Mouse (Mus musculus): ENCODE data around the gene Fn3k.

DNA sequence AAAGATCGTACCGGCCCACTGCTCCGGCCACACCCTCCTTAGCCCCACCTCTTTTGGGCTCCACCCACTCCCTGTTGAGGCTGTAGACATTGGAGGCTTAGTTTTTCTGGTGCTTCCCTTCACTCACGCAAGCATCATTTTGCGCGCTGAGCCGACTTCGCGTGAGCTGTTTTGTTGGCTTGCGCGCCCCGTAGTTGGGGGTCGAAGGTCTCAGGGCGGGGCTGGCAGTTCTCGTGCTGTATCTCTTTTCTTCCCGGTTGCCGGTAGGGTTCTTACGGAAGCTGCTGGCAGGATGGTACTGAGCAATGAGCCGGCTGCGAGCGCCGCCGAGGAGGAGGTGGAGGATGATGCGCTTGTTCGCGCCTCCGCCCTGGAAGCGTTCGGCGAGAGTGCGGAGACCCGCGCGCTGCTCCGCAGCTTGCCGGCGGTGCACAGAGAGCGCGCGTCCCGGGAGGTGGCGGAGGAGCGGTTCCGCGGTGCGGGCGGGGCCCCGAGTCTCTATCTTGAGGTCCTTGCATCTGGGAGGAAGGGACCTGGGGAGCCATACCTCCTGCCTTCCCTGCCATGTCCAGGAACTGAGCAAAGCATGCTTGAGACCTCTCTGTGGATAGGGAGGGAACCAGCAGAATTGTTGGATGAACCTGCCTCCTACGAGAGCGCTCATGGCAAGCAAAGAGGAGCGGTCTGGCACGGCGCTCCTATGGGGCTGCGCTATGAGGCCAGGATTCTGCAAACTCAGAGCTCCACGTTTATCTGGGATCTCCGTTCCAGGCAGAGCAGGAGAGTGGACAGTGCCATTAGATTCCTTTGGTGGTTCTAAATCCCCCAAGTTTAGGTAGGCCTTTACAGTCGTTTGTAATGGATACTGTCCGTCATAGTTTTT is 17.3 kb downstream of the Fn3k start, which contains the start of gene Tbcd:
- TF ChIP-seq CTCF (IDR thresholded peaks at IDR 0.05; ENCODE audit: low read depth, low read length) (no peak), GATA1 (IDR thresholded peaks at IDR 0.05; ENCODE audit: borderline replicate concordance, low read length) (no peak), TAL1 (conservative IDR thresholded peaks at IDR 0.05; ENCODE audit: low read depth, low read length) (no peak), GATA2 (IDR thresholded peaks at IDR 0.05; ENCODE audit: borderline replicate concordance, low read depth, low read length) (no peak)

Data from G1E (cell line).